Mouse (Mus musculus) adipose tissue, adult 10 weeks (tissue): ENCODE data around the gene Kdm8. TPM values are rescaled to one million over a fixed set of nuclear protein-coding genes. Genes with fewer than 3 reads are reported as not detected.

Experiments
- polyA plus RNA-seq: library from polyadenylated mRNA; stranded (reverse); fragments of 350-450 nt; fragmentation: Illumina TruSeq; extraction: RNeasy Lipid Tissue Mini Kit (QIAGEN cat#74804); gene quantifications from one replicate; pipeline ENCODE4 v1.2.3, GENCODE M21; 2014; ENCODE audit warnings: low read depth, low replicate concordance

Gene Kdm8
- 3.2 TPM for polyA plus RNA-seq

DNA sequence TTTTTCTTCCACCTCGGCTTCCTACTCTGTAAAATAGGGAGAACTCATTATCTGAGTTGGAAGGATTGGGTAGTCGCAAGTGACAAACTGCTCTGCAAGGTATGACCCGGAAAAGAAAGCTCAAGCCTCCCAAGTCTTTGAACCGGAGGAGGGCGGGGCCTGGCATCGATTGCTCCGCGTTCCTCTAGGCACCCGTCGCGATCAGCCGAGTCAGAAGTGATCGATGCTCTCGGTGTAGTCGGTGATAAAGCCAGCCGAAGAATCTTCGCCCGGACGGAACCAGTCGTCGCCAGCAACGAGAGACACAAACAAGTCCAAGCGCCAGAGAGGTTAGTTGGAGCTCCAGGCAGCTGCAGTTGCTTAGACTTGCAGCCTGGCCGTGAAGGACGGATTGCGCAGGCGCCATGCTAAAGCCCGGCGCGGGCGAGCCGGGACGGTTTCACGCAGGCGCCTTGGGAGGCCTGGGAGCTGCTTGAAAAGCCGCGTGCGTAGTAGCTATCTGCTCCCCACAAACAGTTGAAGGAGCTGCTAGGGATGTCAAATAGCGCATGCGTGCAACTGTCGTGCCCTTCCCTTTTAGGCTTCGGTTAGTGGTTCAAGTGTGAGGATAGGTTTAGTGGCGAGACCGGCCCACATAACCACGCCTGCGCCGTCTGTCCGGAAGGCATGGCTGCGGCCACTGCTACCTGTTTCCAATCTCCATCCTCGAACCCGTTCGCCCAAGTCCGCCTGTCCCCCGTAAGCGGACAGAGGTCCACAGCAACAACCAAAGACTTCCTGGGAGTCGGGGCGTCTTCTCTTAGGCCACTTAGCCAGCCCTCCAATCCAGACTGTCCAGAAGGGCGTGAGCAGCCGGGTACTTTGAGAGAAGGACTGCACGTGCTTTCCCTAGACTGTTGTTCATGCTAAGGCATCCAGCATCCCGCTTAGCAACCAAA lies at the start of gene Kdm8:
Gene Kdm8, plus strand, starts transcription at position 213 of the 938 bp plus-strand sequence.

DNA sequence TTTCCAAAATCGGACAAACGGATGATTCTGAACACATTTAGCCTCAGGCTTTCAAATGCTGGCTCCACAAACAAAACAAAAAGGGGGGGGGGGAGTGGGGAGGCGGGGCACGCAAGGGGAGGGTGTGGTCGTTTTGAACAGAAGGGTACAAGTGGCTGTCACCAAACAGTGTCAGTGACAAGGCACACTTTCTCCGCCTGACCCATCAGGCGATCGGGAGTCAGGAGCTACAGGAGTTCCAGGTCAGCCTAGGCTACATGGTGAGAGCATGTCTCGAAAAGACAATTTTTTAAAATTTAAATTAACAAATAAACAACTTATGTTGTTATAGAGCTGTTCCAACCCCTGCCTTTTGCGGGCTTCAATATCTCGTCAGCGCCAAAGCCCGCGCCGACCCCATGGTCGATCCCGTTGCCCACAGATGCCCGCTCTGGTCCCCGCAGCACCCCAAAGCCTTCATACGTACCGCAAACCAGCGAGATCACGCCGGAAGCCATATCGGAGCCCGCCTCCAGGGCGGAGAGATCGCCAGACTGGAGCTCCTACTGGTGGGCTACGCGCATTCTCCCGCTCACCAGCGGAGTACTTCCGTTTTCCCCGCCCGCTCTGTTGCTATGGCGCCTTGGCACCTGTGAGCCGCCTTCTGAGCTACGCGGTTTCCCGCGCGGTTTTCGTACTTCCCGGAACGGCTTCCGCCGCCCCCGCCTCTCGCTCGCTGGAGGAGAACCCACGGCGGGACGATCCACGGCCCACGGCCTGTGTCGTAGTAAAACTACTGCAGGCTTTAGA lies 46.7 kb downstream of the Kdm8 start, which contains the start of gene Nsmce1:
Gene Nsmce1, minus strand, starts transcription at position 650 of the 789 bp plus-strand sequence.

Other genes starting within 250 kb of the Kdm8 start
- 40.6 TPM for gene Nsmce1, start 46.9 kb downstream of the Kdm8 start, polyA plus RNA-seq
- 41.0 TPM for gene Il4ra, start 107.4 kb downstream of the Kdm8 start, polyA plus RNA-seq
- gene Il21r, start 158.8 kb downstream of the Kdm8 start, polyA plus RNA-seq: 1.8 TPM